16 mouse cellular contexts compared by ENCODE assay signal in genomic region chr3:100920611-100921140, GRCm38 (mm10). TPM values are rescaled to one million over a fixed set of nuclear protein-coding genes. Genes with fewer than 3 reads are reported as not detected.
DNase-seq lines count a peak whose midpoint lies in the region; ATAC-seq and TF ChIP-seq lines count a peak whose summit lies in the region.
"Had no signal": no experiment of that assay in that cellular context is flagged by ENCODE, and none has a peak within 500 bp of the region (broad histone marks: within the 10 kb centered on the region; RNA-seq: fewer than 3 reads in every experiment).

No protein-coding gene starts in this region.

- peaks cover 17% of the 10 kb centered on the region for H3K4me1 ChIP-seq in lung, embryonic 14.5 days (ENCODE audit: insufficient read depth)
- peaks cover 43% of the 10 kb centered on the region for H3K4me1 ChIP-seq in G1E (ENCODE audit: insufficient read depth, low read depth, low read length)
- peaks cover 3% of the 10 kb centered on the region; the same call in 1 of the 2 replicates for H3K4me1 ChIP-seq in brown adipose tissue, adult 24 weeks (ENCODE audit: control insufficient read depth, insufficient read depth, insufficient read length, low read length)

- no peak overlapping the region for H3ac ChIP-seq in myocyte (ENCODE audit: control insufficient read depth, insufficient read length)

- no peak for TF ChIP-seq CTCF in lung, embryonic 14.5 days (IDR thresholded peaks at IDR 0.05; ENCODE audit: low read depth)
- TF ChIP-seq CTCF in G1E (IDR thresholded peaks at IDR 0.05; ENCODE audit: low read depth, low read length), result no peak

- H3K9ac ChIP-seq in lung, embryonic 14.5 days, result no peak overlapping the region

- no peak for TF ChIP-seq POLR2A in myocyte (IDR thresholded peaks at IDR 0.05; ENCODE audit: insufficient read length, low read depth)

- H3K4me2 ChIP-seq in lung, embryonic 14.5 days, result peak overlapping the region; percentile 81; the same call in 1 of the 2 replicates
- peak overlapping the region; percentile 8 for H3K4me2 ChIP-seq in myocyte (ENCODE audit: low read depth)

- H3K4me3 ChIP-seq in lung, embryonic 14.5 days (ENCODE audit: low read depth, low read length), result no peak overlapping the region
- H3K4me3 ChIP-seq in G1E (ENCODE audit: low read depth, low read length) (peak overlapping the region; percentile 35; the same call in 1 of the 2 replicates), myocyte (peak overlapping the region; percentile 33)
- peak overlapping the region; percentile 20; the same call in 1 of the 2 replicates for H3K4me3 ChIP-seq in brown adipose tissue, adult 24 weeks (ENCODE audit: insufficient read depth, low read depth, low read length)

- H3K9me3 ChIP-seq in lung, embryonic 14.5 days (ENCODE audit: low read depth, low read length), result no peaks in the 10 kb centered on the region
- no peaks in the 10 kb centered on the region for H3K9me3 ChIP-seq in G1E (replicated peaks)
- H3K9me3 ChIP-seq: forebrain, embryonic 13.5 days; hindbrain, embryonic 12.5 days; midbrain, embryonic 10.5 days; neural tube, embryonic 12.5 days had no signal

- no peak for ATAC-seq in lung, embryonic 14.5 days (ENCODE audit: insufficient read depth)
- ATAC-seq in G1E (ENCODE audit: extremely low read depth, insufficient number of reproducible peaks, low FRiP score, poor library complexity, severe bottlenecking), result no peak
- no peak for ATAC-seq in erythroid progenitor cell, adult 5-6 weeks (replicated peaks; ENCODE audit: low FRiP score, poor library complexity, severe bottlenecking)
- ATAC-seq: forebrain, embryonic 13.5 days; Patski had no signal

- 78% methylated on average over 9 of the region's 9 CpGs for WGBS in lung, embryonic 14.5 days

- no peak overlapping the region for H3K27ac ChIP-seq in lung, embryonic 14.5 days (ENCODE audit: low read depth)
- H3K27ac ChIP-seq in brown adipose tissue, adult 24 weeks (replicated peaks; ENCODE audit: low read depth, low read length), result no peak overlapping the region
- H3K27ac ChIP-seq: forebrain, embryonic 13.5 days; hindbrain, embryonic 12.5 days; neural tube, embryonic 12.5 days had no signal

- H3K36me3 ChIP-seq in lung, embryonic 14.5 days (ENCODE audit: insufficient read depth), result no peaks in the 10 kb centered on the region
- H3K36me3 ChIP-seq in G1E (replicated peaks) (no peaks in the 10 kb centered on the region), myocyte (ENCODE audit: control insufficient read depth, insufficient read depth) (no peaks in the 10 kb centered on the region)

- DNase-seq in lung, embryonic 14.5 days, result no peak
- DNase-seq in lung, postnatal 25 days (ENCODE audit: low spot score), result no peak
- no peak for DNase-seq in G1E (ENCODE audit: low spot score)
- no peak for DNase-seq in embryo, embryonic 10.5 days (ENCODE audit: low spot score)
- DNase-seq: adrenal gland, adult 2 months; kidney, adult 8-10 months; layer of hippocampus, adult 9-11 months; retina, postnatal 1 day had no signal

- H3K27me3 ChIP-seq in lung, embryonic 14.5 days (ENCODE audit: insufficient read depth, low read length), result no peaks in the 10 kb centered on the region
- H3K27me3 ChIP-seq in G1E (ENCODE audit: insufficient read depth, low read length) (peaks cover 15% of the 10 kb centered on the region), myocyte (ENCODE audit: control insufficient read depth, insufficient read depth, insufficient read length) (no peaks in the 10 kb centered on the region)
- H3K27me3 ChIP-seq: forebrain, embryonic 13.5 days; hindbrain, embryonic 12.5 days; neural tube, embryonic 12.5 days; Patski had no signal

- H3K79me2 ChIP-seq in myocyte (ENCODE audit: control insufficient read depth, insufficient read depth), result no peaks in the 10 kb centered on the region

TF ChIP-seq in myocyte, 11 proteins besides CTCF, POLR2A, EP300 and RAD21:
- no peak for TF ChIP-seq POLR2AphosphoS2 (IDR thresholded peaks at IDR 0.05; ENCODE audit: insufficient read length, low read depth)
- TF ChIP-seq USF1 (IDR thresholded peaks at IDR 0.05; ENCODE audit: low read depth), result peak; percentile 7

RNA-seq across cellular contexts. Expression of gene Trim45, which starts 1.3 kb away (rescaled TPM):
- 2.8 and 4.3 TPM in 2 replicates for polyA plus RNA-seq in lung, embryonic 14.5 days (2014; fragmentation: Nextera tagmentation; extraction: Ambion mirVana)
- 0.92 and 1.1 TPM in 2 replicates for total RNA-seq in G1E (2014; fragmentation: Nextera tagmentation)
- total RNA-seq in G1E (2017), result 3.0 and 3.3 TPM in 2 replicates
- 0.35 and 0.67 TPM in 2 replicates for polyA plus RNA-seq in G1E (2012)
- polyA plus RNA-seq in brown adipose tissue, adult 24 weeks (2012; ENCODE audit: insufficient read depth, insufficient read length, missing spikeins), result 0.67 and 2.7 TPM in 2 replicates
- 4.6 TPM for polyA plus RNA-seq in myocyte (2012; fragmentation: generic; extraction: Trizol)
- total RNA-seq in erythroid progenitor cell, adult 5-6 weeks (2015; ENCODE audit: low replicate concordance), result 0.36 TPM in 1 of 2 replicates, not detected in the other
- total RNA-seq in erythroid progenitor cell, adult 5-6 weeks (2017; ENCODE audit: low replicate concordance), result 2.8 and 3.6 TPM in 2 replicates

RNA-seq across cellular contexts. Expression of gene Ttf2, which starts 48.8 kb away (rescaled TPM):
- 26.4 and 27.7 TPM in 2 replicates for polyA plus RNA-seq in lung, embryonic 14.5 days (2014; fragmentation: Nextera tagmentation; extraction: Ambion mirVana)
- total RNA-seq in G1E (2014; fragmentation: Nextera tagmentation), result 25.2 and 28.3 TPM in 2 replicates
- 30.6 and 33.0 TPM in 2 replicates for total RNA-seq in G1E (2017)
- polyA plus RNA-seq in G1E (2012), result 6.4 and 8.0 TPM in 2 replicates
- polyA plus RNA-seq in brown adipose tissue, adult 24 weeks (2012; ENCODE audit: insufficient read depth, insufficient read length, missing spikeins), result 2.3 and 4.0 TPM in 2 replicates
- 5.2 TPM for polyA plus RNA-seq in myocyte (2012; fragmentation: generic; extraction: Trizol)
- total RNA-seq in erythroid progenitor cell, adult 5-6 weeks (2015; ENCODE audit: low replicate concordance), result 24.3 and 31.7 TPM in 2 replicates
- 51.3 and 51.6 TPM in 2 replicates for total RNA-seq in erythroid progenitor cell, adult 5-6 weeks (2017; ENCODE audit: low replicate concordance)
